Mouse (Mus musculus): ENCODE measurements at regions not wholly inside any gene's neighbourhood (a gene's known extent, or its start where the extent isn't known, plus 50 kb on each side); places are given as distances from the start of the nearest gene placed in this dataset.
A peak's percentile ranks its signal among the peaks of the same experiment; 100 is the strongest.

DNA sequence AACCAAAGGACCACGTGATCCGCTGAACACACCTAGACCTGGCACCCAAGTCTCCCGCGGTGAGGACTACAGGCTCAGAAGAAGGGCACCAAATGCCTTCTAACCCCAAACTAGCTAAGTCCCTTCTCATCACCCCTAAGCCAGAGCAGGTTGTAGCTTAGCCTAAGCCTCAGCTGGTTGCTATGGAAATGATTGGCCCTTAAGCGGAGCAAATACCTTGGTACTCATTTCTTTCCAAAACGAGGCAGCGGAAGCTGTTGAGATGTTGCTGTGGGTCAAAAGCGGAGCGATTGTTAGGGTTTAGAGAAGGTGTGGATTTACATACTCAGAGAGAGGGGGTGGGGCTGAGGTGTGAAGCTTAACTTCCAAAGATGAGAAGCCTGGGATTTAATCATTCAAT, 145.7 kb downstream of the Cct6b start:
- peak overlapping the region; percentile 38 for H3K4me2 ChIP-seq (ENCODE audit: low read length)
- H3K27ac ChIP-seq (ENCODE audit: low read depth, low read length): no peak overlapping the region
- H3K27me3 ChIP-seq (replicated peaks; ENCODE audit: control insufficient read depth, insufficient read depth, low read length): no peaks in the 10 kb centered on the region
- H3K4me1 ChIP-seq (ENCODE audit: control insufficient read depth, insufficient read depth, low read depth, low read length): peaks cover 4% of the 10 kb centered on the region
- no peaks in the 10 kb centered on the region for H3K9me3 ChIP-seq (ENCODE audit: control insufficient read depth, low read length)
- ATAC-seq: peak; percentile 71; the same call in 1 of the 2 replicates
- no peak overlapping the region for H3K4me3 ChIP-seq (ENCODE audit: low read length)
- no peaks in the 10 kb centered on the region for H3K36me3 ChIP-seq (ENCODE audit: control insufficient read depth, insufficient read depth, low read length)
- WGBS: 5% methylated on average over 9 of the region's 9 CpGs
- no peak overlapping the region for H3K9ac ChIP-seq (ENCODE audit: low read depth, low read length)

GRCm38 (mm10) chr11:82616856-82617255, 147.3 kb downstream of the Cct6b start:
- Histone ChIP-seq H3K9me3 (ENCODE audit: control insufficient read depth, low read length) (no peaks in the 10 kb centered on the region), H3K36me3 (ENCODE audit: control insufficient read depth, insufficient read depth, low read length) (no peaks in the 10 kb centered on the region), H3K9ac (ENCODE audit: low read depth, low read length) (no peak overlapping the region), H3K4me1 (ENCODE audit: control insufficient read depth, insufficient read depth, low read depth, low read length) (peaks cover 4% of the 10 kb centered on the region), H3K4me3 (ENCODE audit: low read length) (no peak overlapping the region), H3K27me3 (replicated peaks; ENCODE audit: control insufficient read depth, insufficient read depth, low read length) (no peaks in the 10 kb centered on the region; the same call in 1 of the 2 replicates), H3K27ac (ENCODE audit: low read depth, low read length) (no peak overlapping the region), H3K4me2 (ENCODE audit: low read length) (no peak overlapping the region)
- WGBS: 45% methylated on average over 7 of the region's 7 CpGs
- no peak for ATAC-seq

DNA sequence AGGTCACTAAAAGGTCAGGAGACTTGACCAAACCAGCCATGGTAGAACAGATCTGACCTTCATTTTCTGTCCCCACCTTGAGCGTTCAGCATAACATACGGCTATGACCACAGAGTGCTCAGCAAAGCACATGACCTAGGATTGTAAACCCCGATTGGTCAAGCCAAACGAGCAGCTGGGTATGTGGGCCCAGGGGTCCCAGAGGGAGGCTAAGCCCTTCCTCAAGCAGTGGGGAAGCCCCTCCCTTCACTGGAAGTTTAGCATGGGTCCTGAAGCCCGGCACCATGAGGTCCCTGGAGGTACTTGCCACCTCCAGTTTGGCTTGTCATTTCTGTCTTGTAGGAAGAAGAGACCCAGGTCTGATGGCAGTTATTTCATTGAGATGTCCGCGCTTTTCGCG, 149.8 kb downstream of the Cct6b start:
- Histone ChIP-seq H3K4me2 (ENCODE audit: low read length) (no peak overlapping the region), H3K4me3 (ENCODE audit: low read length) (no peak overlapping the region), H3K27ac (ENCODE audit: low read depth, low read length) (no peak overlapping the region), H3K9ac (ENCODE audit: low read depth, low read length) (no peak overlapping the region), H3K27me3 (replicated peaks; ENCODE audit: control insufficient read depth, insufficient read depth, low read length) (no peaks in the 10 kb centered on the region; the same call in 1 of the 2 replicates), H3K36me3 (ENCODE audit: control insufficient read depth, insufficient read depth, low read length) (no peaks in the 10 kb centered on the region), H3K4me1 (ENCODE audit: control insufficient read depth, insufficient read depth, low read depth, low read length) (peaks cover 4% of the 10 kb centered on the region), H3K9me3 (ENCODE audit: control insufficient read depth, low read length) (no peaks in the 10 kb centered on the region)
- 90% methylated on average over 9 of the region's 9 CpGs for WGBS
- no peak for ATAC-seq

- Histone ChIP-seq H3K27ac (ENCODE audit: low read depth, low read length) (no peak overlapping the region), H3K36me3 (ENCODE audit: control insufficient read depth, insufficient read depth, low read length) (no peaks in the 10 kb centered on the region), H3K4me2 (ENCODE audit: low read length) (no peak overlapping the region), H3K4me3 (ENCODE audit: low read length) (no peak overlapping the region), H3K9ac (ENCODE audit: low read depth, low read length) (no peak overlapping the region), H3K9me3 (ENCODE audit: control insufficient read depth, low read length) (no peaks in the 10 kb centered on the region), H3K4me1 (ENCODE audit: control insufficient read depth, insufficient read depth, low read depth, low read length) (peaks cover 5% of the 10 kb centered on the region), H3K27me3 (replicated peaks; ENCODE audit: control insufficient read depth, insufficient read depth, low read length) (no peaks in the 10 kb centered on the region; the same call in 1 of the 2 replicates)
- no peak for ATAC-seq
- WGBS: 17% methylated on average over 6 of the region's 6 CpGs
Measured at GRCm38 (mm10) chr11:82613503-82613902, 150.6 kb downstream of the Cct6b start.

DNA sequence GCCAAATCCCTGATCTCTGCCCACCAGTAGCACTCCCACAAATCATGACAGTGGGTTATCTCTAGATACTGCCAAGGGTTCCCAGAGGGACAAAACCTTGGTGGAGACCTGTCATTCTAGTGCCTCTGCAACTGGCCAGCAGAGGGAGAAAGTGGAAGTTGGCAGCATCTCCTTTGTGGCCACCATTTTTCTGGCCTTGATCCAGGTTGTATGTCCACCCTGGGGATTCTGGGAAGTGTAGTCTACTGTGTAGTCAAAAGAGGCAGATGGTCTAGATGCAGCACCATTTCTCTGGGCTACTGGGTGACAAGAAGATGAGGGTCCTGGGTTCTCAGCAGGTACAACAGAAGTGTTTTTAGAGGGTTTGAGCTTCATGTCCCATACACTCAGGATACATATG, 152.1 kb downstream of the Cct6b start:
- Histone ChIP-seq H3K4me2 (ENCODE audit: low read length) (no peak overlapping the region), H3K4me1 (ENCODE audit: control insufficient read depth, insufficient read depth, low read depth, low read length) (peaks cover 2% of the 10 kb centered on the region; the same call in 1 of the 2 replicates), H3K9me3 (ENCODE audit: control insufficient read depth, low read length) (no peaks in the 10 kb centered on the region), H3K4me3 (ENCODE audit: low read length) (no peak overlapping the region), H3K27ac (ENCODE audit: low read depth, low read length) (no peak overlapping the region), H3K9ac (ENCODE audit: low read depth, low read length) (no peak overlapping the region), H3K27me3 (replicated peaks; ENCODE audit: control insufficient read depth, insufficient read depth, low read length) (no peaks in the 10 kb centered on the region; the same call in 1 of the 2 replicates), H3K36me3 (ENCODE audit: control insufficient read depth, insufficient read depth, low read length) (no peaks in the 10 kb centered on the region)
- peak; percentile 23; the same call in 1 of the 2 replicates for ATAC-seq

DNA sequence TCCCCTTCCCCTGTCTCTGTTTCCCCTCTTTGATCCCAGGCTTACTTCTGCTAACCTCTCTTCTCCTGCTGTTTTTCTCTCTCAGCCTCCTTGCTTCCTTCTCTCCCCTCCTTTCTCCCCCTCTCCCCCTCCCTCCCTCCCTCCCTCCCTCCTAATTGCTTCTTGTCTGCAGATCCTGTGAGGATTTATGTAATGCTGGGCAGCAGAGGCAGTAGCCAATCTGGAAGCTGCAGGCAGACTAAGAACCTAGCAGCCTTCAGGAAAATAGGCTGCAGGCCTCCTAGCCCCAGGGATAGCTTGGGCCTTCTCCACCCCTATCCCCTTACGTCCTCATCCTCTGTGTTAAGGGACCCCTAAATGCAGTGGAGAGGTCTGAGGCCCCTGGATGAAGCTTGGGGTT, 155.2 kb downstream of the Cct6b start:
- 50% methylated on average over 1 of the region's 1 CpGs for WGBS
- Histone ChIP-seq H3K4me3 (ENCODE audit: low read length) (no peak overlapping the region), H3K27ac (ENCODE audit: low read depth, low read length) (no peak overlapping the region), H3K4me1 (ENCODE audit: control insufficient read depth, insufficient read depth, low read depth, low read length) (peaks cover 2% of the 10 kb centered on the region; the same call in 1 of the 2 replicates), H3K27me3 (replicated peaks; ENCODE audit: control insufficient read depth, insufficient read depth, low read length) (no peaks in the 10 kb centered on the region; the same call in 1 of the 2 replicates), H3K4me2 (ENCODE audit: low read length) (no peak overlapping the region), H3K9ac (ENCODE audit: low read depth, low read length) (no peak overlapping the region), H3K36me3 (ENCODE audit: control insufficient read depth, insufficient read depth, low read length) (no peaks in the 10 kb centered on the region), H3K9me3 (ENCODE audit: control insufficient read depth, low read length) (no peaks in the 10 kb centered on the region)
- ATAC-seq: peak; percentile 41; the same call in 1 of the 2 replicates

GRCm38 (mm10) chr11:82607661-82608060, 156.5 kb downstream of the Cct6b start:
- Histone ChIP-seq H3K9me3 (ENCODE audit: control insufficient read depth, low read length) (no peaks in the 10 kb centered on the region), H3K36me3 (ENCODE audit: control insufficient read depth, insufficient read depth, low read length) (no peaks in the 10 kb centered on the region), H3K4me1 (ENCODE audit: control insufficient read depth, insufficient read depth, low read depth, low read length) (peaks cover 7% of the 10 kb centered on the region), H3K4me3 (ENCODE audit: low read length) (no peak overlapping the region), H3K4me2 (ENCODE audit: low read length) (no peak overlapping the region), H3K27me3 (replicated peaks; ENCODE audit: control insufficient read depth, insufficient read depth, low read length) (no peaks in the 10 kb centered on the region), H3K9ac (ENCODE audit: low read depth, low read length) (no peak overlapping the region), H3K27ac (ENCODE audit: low read depth, low read length) (no peak overlapping the region)
- 76% methylated on average over 5 of the region's 5 CpGs for WGBS
- ATAC-seq: no peak

GRCm38 (mm10) chr11:82604251-82604835, 159.8 kb downstream of the Cct6b start:
- WGBS: 71% methylated on average over 7 of the region's 7 CpGs
- no peaks in the 10 kb centered on the region for H3K36me3 ChIP-seq (ENCODE audit: control insufficient read depth, insufficient read depth, low read length)
- peaks cover 10% of the 10 kb centered on the region for H3K4me1 ChIP-seq (ENCODE audit: control insufficient read depth, insufficient read depth, low read depth, low read length)
- H3K27ac ChIP-seq (ENCODE audit: low read depth, low read length): no peak overlapping the region
- H3K4me3 ChIP-seq (ENCODE audit: low read length): no peak overlapping the region
- no peak overlapping the region for H3K9ac ChIP-seq (ENCODE audit: low read depth, low read length)
- no peak for ATAC-seq
- H3K4me2 ChIP-seq (ENCODE audit: low read length): no peak overlapping the region
- H3K27me3 ChIP-seq (replicated peaks; ENCODE audit: control insufficient read depth, insufficient read depth, low read length): no peaks in the 10 kb centered on the region
- H3K9me3 ChIP-seq (ENCODE audit: control insufficient read depth, low read length): no peaks in the 10 kb centered on the region

- Histone ChIP-seq H3K4me3 (ENCODE audit: low read length) (no peak overlapping the region), H3K9me3 (ENCODE audit: control insufficient read depth, low read length) (no peaks in the 10 kb centered on the region), H3K4me1 (ENCODE audit: control insufficient read depth, insufficient read depth, low read depth, low read length) (peaks cover 8% of the 10 kb centered on the region), H3K36me3 (ENCODE audit: control insufficient read depth, insufficient read depth, low read length) (no peaks in the 10 kb centered on the region), H3K27me3 (replicated peaks; ENCODE audit: control insufficient read depth, insufficient read depth, low read length) (no peaks in the 10 kb centered on the region), H3K9ac (ENCODE audit: low read depth, low read length) (no peak overlapping the region), H3K27ac (ENCODE audit: low read depth, low read length) (no peak overlapping the region), H3K4me2 (ENCODE audit: low read length) (no peak overlapping the region)
- WGBS: 26% methylated on average over 11 of the region's 11 CpGs
- ATAC-seq: 0 out of 2 replicates have a peak, but pooled peaks have one; percentile 24
Measured at GRCm38 (mm10) chr11:82602818-82603217, 161.3 kb downstream of the Cct6b start.

All from hindbrain, embryonic 16.5 days (tissue).